Mouse (Mus musculus): Measurements from ENCODE around the gene Olfr910. TPM values are rescaled to one million over a fixed set of nuclear protein-coding genes. Genes with fewer than 3 reads are reported as not detected.

The Olfr910 gene
- not detected in 2 replicates for polyA plus RNA-seq (2015; fragmentation: Nextera tagmentation; extraction: Ambion mirVana)

- Histone ChIP-seq H3K27ac (replicated peaks) (no peak within 1 kb of the TSS), H3K27me3 (no peaks in the 10 kb centered on the region), H3K9me3 (replicated peaks) (no peaks in the 10 kb centered on the region), H3K4me1 (replicated peaks) (no peaks in the 10 kb centered on the region), H3K9ac (no peak within 1 kb of the TSS), H3K36me3 (replicated peaks) (no peaks in the 10 kb centered on the region), H3K4me2 (no peak within 1 kb of the TSS), H3K4me3 (replicated peaks) (no peak within 1 kb of the TSS)
- no peak for ATAC-seq (ENCODE audit: insufficient read depth)
- WGBS (ENCODE audit: insufficient replicate concordance): 58% methylated on average over 2 of the region's 2 CpGs
These were observed at the start of gene Olfr910 for GRCm38 (mm10) chr9:38537549-38537948. Gene Olfr910, plus strand, starts transcription at chr9:38537849.

GRCm38 (mm10) chr9:38495501-38495900 is 42.1 kb upstream of the Olfr910 start, which contains the start of gene Olfr907:
Gene Olfr907, plus strand, starts transcription at chr9:38495801.
- WGBS (ENCODE audit: insufficient replicate concordance): 61% methylated on average over 2 of the region's 2 CpGs
- no peak within 1 kb of the TSS for H3K4me2 ChIP-seq
- H3K27me3 ChIP-seq: no peaks in the 10 kb centered on the region
- H3K4me1 ChIP-seq (replicated peaks): no peaks in the 10 kb centered on the region
- no peaks in the 10 kb centered on the region for H3K36me3 ChIP-seq (replicated peaks)
- H3K9ac ChIP-seq: no peak within 1 kb of the TSS
- ATAC-seq (ENCODE audit: insufficient read depth): no peak
- no peak within 1 kb of the TSS for H3K4me3 ChIP-seq (replicated peaks)
- H3K9me3 ChIP-seq (replicated peaks): no peaks in the 10 kb centered on the region
- H3K27ac ChIP-seq (replicated peaks): no peak within 1 kb of the TSS

- Histone ChIP-seq H3K27me3 (no peaks in the 10 kb centered on the region), H3K4me3 (replicated peaks) (no peak overlapping the region), H3K9ac (no peak overlapping the region), H3K27ac (replicated peaks) (no peak overlapping the region), H3K4me1 (replicated peaks) (no peaks in the 10 kb centered on the region), H3K4me2 (no peak overlapping the region), H3K36me3 (replicated peaks) (no peaks in the 10 kb centered on the region), H3K9me3 (replicated peaks) (no peaks in the 10 kb centered on the region)
- WGBS (ENCODE audit: insufficient replicate concordance): 25% methylated on average over 2 of the region's 2 CpGs
- no peak for ATAC-seq (ENCODE audit: insufficient read depth)
These were observed 25.3 kb upstream of the Olfr910 start for GRCm38 (mm10) chr9:38512353-38512752.

DNA sequence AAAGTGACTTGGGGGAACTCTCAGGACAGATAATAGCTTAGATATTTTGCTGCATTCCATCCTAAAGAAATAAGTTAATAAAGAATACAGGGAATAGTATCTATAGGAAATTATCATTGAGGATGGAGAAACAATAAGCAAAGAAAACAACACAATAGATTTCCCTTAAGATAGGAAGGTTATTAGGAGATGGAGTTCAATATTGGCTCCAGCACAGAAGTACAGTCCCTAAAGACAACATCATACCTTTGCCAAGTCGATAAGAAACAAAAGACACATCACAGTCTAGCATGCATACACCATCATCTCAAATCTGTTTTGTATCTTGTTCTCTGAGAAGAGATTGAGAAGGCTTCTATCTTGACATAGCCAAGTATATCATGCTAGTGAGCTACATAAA is 16.4 kb upstream of the Olfr910 start, which contains the start of gene Olfr911-ps1:
TSS of gene Olfr911-ps1 (plus strand) at position 301 of the 400 bp plus-strand sequence.
- Histone ChIP-seq H3K4me3 (replicated peaks) (no peak within 1 kb of the TSS), H3K4me1 (replicated peaks) (no peaks in the 10 kb centered on the region), H3K27ac (replicated peaks) (no peak within 1 kb of the TSS), H3K36me3 (replicated peaks) (no peaks in the 10 kb centered on the region), H3K4me2 (no peak within 1 kb of the TSS), H3K27me3 (no peaks in the 10 kb centered on the region), H3K9ac (no peak within 1 kb of the TSS), H3K9me3 (replicated peaks) (no peaks in the 10 kb centered on the region)
- 36% methylated on average over 1 of the region's 1 CpGs for WGBS (ENCODE audit: insufficient replicate concordance)
- ATAC-seq (ENCODE audit: insufficient read depth): no peak

DNA sequence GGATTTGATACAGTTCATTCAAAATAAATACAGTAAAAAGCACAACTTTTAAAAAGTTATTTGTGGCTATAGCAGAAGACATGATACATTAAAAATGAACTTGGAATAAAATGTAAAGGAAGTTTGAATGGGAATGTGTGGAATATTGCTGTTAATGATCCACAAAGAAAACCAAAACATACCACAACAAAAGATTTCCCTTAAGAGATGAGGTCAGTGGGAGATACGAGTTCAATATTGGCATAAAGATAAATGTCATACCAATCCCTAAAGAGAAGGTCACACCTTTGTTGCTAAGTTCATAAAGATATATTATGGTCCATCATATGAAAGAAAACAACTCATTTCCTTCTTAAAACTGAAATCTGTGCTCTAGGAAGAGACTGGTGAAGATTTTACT is 42.2 kb downstream of the Olfr910 start, which contains the start of gene Olfr912:
TSS of gene Olfr912 (plus strand) at position 301 of the 400 bp plus-strand sequence.
- Histone ChIP-seq H3K4me3 (replicated peaks) (no peak within 1 kb of the TSS), H3K4me2 (no peak within 1 kb of the TSS), H3K27ac (replicated peaks) (no peak within 1 kb of the TSS), H3K9me3 (replicated peaks) (no peaks in the 10 kb centered on the region), H3K27me3 (no peaks in the 10 kb centered on the region), H3K36me3 (replicated peaks) (no peaks in the 10 kb centered on the region), H3K9ac (no peak within 1 kb of the TSS), H3K4me1 (replicated peaks) (no peaks in the 10 kb centered on the region)
- WGBS (ENCODE audit: insufficient replicate concordance): 32% methylated on average over 1 of the region's 1 CpGs
- ATAC-seq (ENCODE audit: insufficient read depth): no peak

Other genes with a start within 250 kb of the Olfr910 start
- not detected in 2 replicates for gene Olfr896-ps1, start 246.7 kb upstream of the Olfr910 start, polyA plus RNA-seq (2015; fragmentation: Nextera tagmentation; extraction: Ambion mirVana)
- gene Olfr25, start 208.8 kb upstream of the Olfr910 start, polyA plus RNA-seq (2015; fragmentation: Nextera tagmentation; extraction: Ambion mirVana): not detected in 2 replicates
- gene Olfr898, start 189.4 kb upstream of the Olfr910 start, polyA plus RNA-seq (2015; fragmentation: Nextera tagmentation; extraction: Ambion mirVana): not detected in 2 replicates
- not detected in 2 replicates for gene Olfr250, start 171.0 kb upstream of the Olfr910 start, polyA plus RNA-seq (2015; fragmentation: Nextera tagmentation; extraction: Ambion mirVana)
- not detected in 2 replicates for gene Olfr251, start 160.8 kb upstream of the Olfr910 start, polyA plus RNA-seq (2015; fragmentation: Nextera tagmentation; extraction: Ambion mirVana)
- not detected in 2 replicates for gene Olfr147, start 136.2 kb upstream of the Olfr910 start, polyA plus RNA-seq (2015; fragmentation: Nextera tagmentation; extraction: Ambion mirVana)
- gene Olfr901, start 108.4 kb upstream of the Olfr910 start, polyA plus RNA-seq (2015; fragmentation: Nextera tagmentation; extraction: Ambion mirVana): not detected in 2 replicates
- gene Olfr902, start 90.2 kb upstream of the Olfr910 start, polyA plus RNA-seq (2015; fragmentation: Nextera tagmentation; extraction: Ambion mirVana): not detected in 2 replicates
- not detected in 2 replicates for gene Olfr904, start 74.7 kb upstream of the Olfr910 start, polyA plus RNA-seq (2015; fragmentation: Nextera tagmentation; extraction: Ambion mirVana)
- not detected in 2 replicates for gene Olfr905, start 66.7 kb upstream of the Olfr910 start, polyA plus RNA-seq (2015; fragmentation: Nextera tagmentation; extraction: Ambion mirVana)
- not detected in 2 replicates for gene Olfr906, start 50.8 kb upstream of the Olfr910 start, polyA plus RNA-seq (2015; fragmentation: Nextera tagmentation; extraction: Ambion mirVana)
- gene Olfr907, start 42.0 kb upstream of the Olfr910 start, polyA plus RNA-seq (2015; fragmentation: Nextera tagmentation; extraction: Ambion mirVana): not detected in 2 replicates
- not detected in 2 replicates for gene Olfr911-ps1, start 16.3 kb upstream of the Olfr910 start, polyA plus RNA-seq (2015; fragmentation: Nextera tagmentation; extraction: Ambion mirVana)
- gene Olfr912, start 42.3 kb downstream of the Olfr910 start, polyA plus RNA-seq (2015; fragmentation: Nextera tagmentation; extraction: Ambion mirVana): not detected in 2 replicates
- gene Olfr913, start 54.9 kb downstream of the Olfr910 start, polyA plus RNA-seq (2015; fragmentation: Nextera tagmentation; extraction: Ambion mirVana): not detected in 2 replicates
- not detected in 2 replicates for gene Olfr914, start 67.3 kb downstream of the Olfr910 start, polyA plus RNA-seq (2015; fragmentation: Nextera tagmentation; extraction: Ambion mirVana)
- not detected in 2 replicates for gene Olfr916, start 122.0 kb downstream of the Olfr910 start, polyA plus RNA-seq (2015; fragmentation: Nextera tagmentation; extraction: Ambion mirVana)
- not detected in 2 replicates for gene Olfr917, start 128.0 kb downstream of the Olfr910 start, polyA plus RNA-seq (2015; fragmentation: Nextera tagmentation; extraction: Ambion mirVana)
- not detected in 2 replicates for gene Olfr918, start 136.8 kb downstream of the Olfr910 start, polyA plus RNA-seq (2015; fragmentation: Nextera tagmentation; extraction: Ambion mirVana)
- not detected in 2 replicates for gene Olfr919, start 165.8 kb downstream of the Olfr910 start, polyA plus RNA-seq (2015; fragmentation: Nextera tagmentation; extraction: Ambion mirVana)
- 7.8 and 8.2 TPM in 2 replicates for gene Vwa5a, start 180.4 kb downstream of the Olfr910 start, polyA plus RNA-seq (2015; fragmentation: Nextera tagmentation; extraction: Ambion mirVana)
- gene Olfr920, start 214.4 kb downstream of the Olfr910 start, polyA plus RNA-seq (2015; fragmentation: Nextera tagmentation; extraction: Ambion mirVana): 0.02 TPM in 1 of 2 replicates, not detected in the other
- gene Olfr921, start 235.2 kb downstream of the Olfr910 start, polyA plus RNA-seq (2015; fragmentation: Nextera tagmentation; extraction: Ambion mirVana): not detected in 2 replicates